Mouse (Mus musculus): ENCODE results near the gene Kcnc1. TPM values are rescaled to one million over a fixed set of nuclear protein-coding genes. Genes with fewer than 3 reads are reported as not detected.

Kcnc1 gene
- polyA plus RNA-seq, 1 experiment: 47.6 TPM

GRCm38 (mm10) chr7:46412823-46413222, 16.5 kb downstream of the Kcnc1 start:
- WGBS: 21% methylated on average over 5 of the region's 5 CpGs
- no peak for TF ChIP-seq POLR2A (IDR thresholded peaks at IDR 0.05; ENCODE audit: insufficient read depth, low read depth, low read length)
- no peak for TF ChIP-seq CTCF (IDR thresholded peaks at IDR 0.05; ENCODE audit: insufficient read depth, low read depth, low read length)
- Histone ChIP-seq H3K4me1 (ENCODE audit: control insufficient read depth, insufficient read depth, low read length) (peaks cover 80% of the 10 kb centered on the region), H3K27ac (ENCODE audit: insufficient read depth, low read depth, low read length) (peak overlapping the region; percentile 89), H3K4me3 (ENCODE audit: insufficient read depth, low read depth, low read length) (no peak overlapping the region)

GRCm38 (mm10) chr7:46413959-46414725, 17.8 kb downstream of the Kcnc1 start:
- Histone ChIP-seq H3K27ac (ENCODE audit: insufficient read depth, low read depth, low read length) (peak overlapping the region; percentile 93), H3K4me3 (ENCODE audit: insufficient read depth, low read depth, low read length) (no peak overlapping the region), H3K4me1 (ENCODE audit: control insufficient read depth, insufficient read depth, low read length) (peaks cover 80% of the 10 kb centered on the region)
- TF ChIP-seq POLR2A (IDR thresholded peaks at IDR 0.05; ENCODE audit: insufficient read depth, low read depth, low read length) (no peak), CTCF (IDR thresholded peaks at IDR 0.05; ENCODE audit: insufficient read depth, low read depth, low read length) (no peak)
- 52% methylated on average over 6 of the region's 6 CpGs for WGBS

- Histone ChIP-seq H3K27ac (ENCODE audit: insufficient read depth, low read depth, low read length) (peak overlapping the region; percentile 93), H3K4me3 (ENCODE audit: insufficient read depth, low read depth, low read length) (no peak overlapping the region), H3K4me1 (ENCODE audit: control insufficient read depth, insufficient read depth, low read length) (peaks cover 78% of the 10 kb centered on the region)
- TF ChIP-seq POLR2A (IDR thresholded peaks at IDR 0.05; ENCODE audit: insufficient read depth, low read depth, low read length) (no peak), CTCF (IDR thresholded peaks at IDR 0.05; ENCODE audit: insufficient read depth, low read depth, low read length) (no peak)
- 25% methylated on average over 14 of the region's 14 CpGs for WGBS
These were observed 19.6 kb downstream of the Kcnc1 start for GRCm38 (mm10) chr7:46415818-46416425.

GRCm38 (mm10) chr7:46417467-46417866, 21.2 kb downstream of the Kcnc1 start:
- no peak overlapping the region for H3K4me3 ChIP-seq (ENCODE audit: insufficient read depth, low read depth, low read length)
- H3K27ac ChIP-seq (ENCODE audit: insufficient read depth, low read depth, low read length): peak overlapping the region; percentile 7; the same call in 1 of the 2 replicates
- peaks cover 77% of the 10 kb centered on the region for H3K4me1 ChIP-seq (ENCODE audit: control insufficient read depth, insufficient read depth, low read length)
- TF ChIP-seq CTCF (IDR thresholded peaks at IDR 0.05; ENCODE audit: insufficient read depth, low read depth, low read length) (no peak), POLR2A (IDR thresholded peaks at IDR 0.05; ENCODE audit: insufficient read depth, low read depth, low read length) (no peak)
- 58% methylated on average over 7 of the region's 7 CpGs for WGBS

GRCm38 (mm10) chr7:46418102-46418622, 21.9 kb downstream of the Kcnc1 start:
- 72% methylated on average over 16 of the region's 16 CpGs for WGBS
- Histone ChIP-seq H3K4me1 (ENCODE audit: control insufficient read depth, insufficient read depth, low read length) (peaks cover 77% of the 10 kb centered on the region), H3K27ac (ENCODE audit: insufficient read depth, low read depth, low read length) (peak overlapping the region; percentile 50), H3K4me3 (ENCODE audit: insufficient read depth, low read depth, low read length) (no peak overlapping the region)
- TF ChIP-seq CTCF (IDR thresholded peaks at IDR 0.05; ENCODE audit: insufficient read depth, low read depth, low read length) (no peak), POLR2A (IDR thresholded peaks at IDR 0.05; ENCODE audit: insufficient read depth, low read depth, low read length) (no peak)

GRCm38 (mm10) chr7:46421535-46421934, 25.2 kb downstream of the Kcnc1 start:
- H3K4me1 ChIP-seq (ENCODE audit: control insufficient read depth, insufficient read depth, low read length): peaks cover 76% of the 10 kb centered on the region

GRCm38 (mm10) chr7:46422052-46422763, 25.9 kb downstream of the Kcnc1 start:
- peaks cover 80% of the 10 kb centered on the region for H3K4me1 ChIP-seq (ENCODE audit: control insufficient read depth, insufficient read depth, low read length)
- peak overlapping the region; percentile 38 for H3K4me3 ChIP-seq (ENCODE audit: insufficient read depth, low read depth, low read length)
- peak overlapping the region; percentile 97 for H3K27ac ChIP-seq (ENCODE audit: insufficient read depth, low read depth, low read length)
- no peak for TF ChIP-seq POLR2A (IDR thresholded peaks at IDR 0.05; ENCODE audit: insufficient read depth, low read depth, low read length)
- TF ChIP-seq CTCF (IDR thresholded peaks at IDR 0.05; ENCODE audit: insufficient read depth, low read depth, low read length): no peak
- 41% methylated on average over 8 of the region's 8 CpGs for WGBS

More at GRCm38 (mm10) chr7:46421535-46421934, 25.2 kb downstream of the Kcnc1 start:
- H3K4me3 ChIP-seq (ENCODE audit: insufficient read depth, low read depth, low read length): no peak overlapping the region
- 22% methylated on average over 5 of the region's 5 CpGs for WGBS
- TF ChIP-seq POLR2A (IDR thresholded peaks at IDR 0.05; ENCODE audit: insufficient read depth, low read depth, low read length) (no peak), CTCF (IDR thresholded peaks at IDR 0.05; ENCODE audit: insufficient read depth, low read depth, low read length) (no peak)
- H3K27ac ChIP-seq (ENCODE audit: insufficient read depth, low read depth, low read length): peak overlapping the region; percentile 92

- peak overlapping the region; percentile 38 for H3K4me3 ChIP-seq (ENCODE audit: insufficient read depth, low read depth, low read length)
- TF ChIP-seq CTCF (IDR thresholded peaks at IDR 0.05; ENCODE audit: insufficient read depth, low read depth, low read length) (peak; percentile 76), POLR2A (IDR thresholded peaks at IDR 0.05; ENCODE audit: insufficient read depth, low read depth, low read length) (no peak)
- H3K4me1 ChIP-seq (ENCODE audit: control insufficient read depth, insufficient read depth, low read length): peaks cover 81% of the 10 kb centered on the region
- peak overlapping the region; percentile 97 for H3K27ac ChIP-seq (ENCODE audit: insufficient read depth, low read depth, low read length)
- 45% methylated on average over 18 of the region's 18 CpGs for WGBS
These were observed 26.6 kb downstream of the Kcnc1 start for GRCm38 (mm10) chr7:46422764-46423412.

Measured in olfactory bulb, adult 2 months (tissue).